Mouse (Mus musculus) midbrain, embryonic 10.5 days (tissue): ENCODE data around the gene Rps16. TPM values are rescaled to one million over a fixed set of nuclear protein-coding genes. Genes with fewer than 3 reads are reported as not detected.

Experiments
- DNase-seq: peaks from one replicate; pipeline ENCODE4 v3.0.0-alpha.2; 2017; ENCODE audit warnings: low spot score
- H3K27ac ChIP-seq: fragments of 300-500 bp; sonication (generic); replicated peaks from 2 replicates; pipeline ENCODE4 v1.5.1; 2016; ENCODE audit warnings: mild to moderate bottlenecking
- H3K27me3 ChIP-seq: fragments of 300-500 bp; sonication (generic); 2 replicates; pipeline ENCODE4 v1.6.1; 2016; ENCODE audit warnings: low read depth, mild to moderate bottlenecking; ENCODE audit not compliant: poor library complexity, severe bottlenecking
- H3K36me3 ChIP-seq: fragments of 300-500 bp; sonication (generic); 2 replicates; pipeline ENCODE4 v1.6.1; 2016; ENCODE audit warnings: mild to moderate bottlenecking, moderate library complexity
- H3K4me1 ChIP-seq: fragments of 300-500 bp; sonication (generic); 2 replicates; pipeline ENCODE4 v1.6.1; 2016
- H3K4me3 ChIP-seq: fragments of 300-500 bp; sonication (generic); 2 replicates; pipeline ENCODE4 v1.5.1; 2016; ENCODE audit warnings: mild to moderate bottlenecking, moderate library complexity
- H3K9me3 ChIP-seq: fragments of 300-500 bp; sonication (generic); replicated peaks from 2 replicates; pipeline ENCODE4 v1.6.1; 2016; ENCODE audit warnings: mild to moderate bottlenecking
- WGBS: fragments of 180-500 bp; shearing (Covaris S2); methylation state at CpG from one replicate; pipeline ENCODE4 v1.1.7; 2016; 5-methylcytosine and 5-hydroxymethylcytosine counted together
- polyA plus RNA-seq: library from polyadenylated mRNA; unstranded; fragments of >200 nt; fragmentation: Nextera tagmentation; extraction: Ambion mirVana; gene quantifications from 2 replicates; pipeline ENCODE4 v1.2.1, GENCODE M21; 2016

Rps16 gene
- polyA plus RNA-seq, 1 experiment from 2014 or later, result 912 TPM

DNA sequence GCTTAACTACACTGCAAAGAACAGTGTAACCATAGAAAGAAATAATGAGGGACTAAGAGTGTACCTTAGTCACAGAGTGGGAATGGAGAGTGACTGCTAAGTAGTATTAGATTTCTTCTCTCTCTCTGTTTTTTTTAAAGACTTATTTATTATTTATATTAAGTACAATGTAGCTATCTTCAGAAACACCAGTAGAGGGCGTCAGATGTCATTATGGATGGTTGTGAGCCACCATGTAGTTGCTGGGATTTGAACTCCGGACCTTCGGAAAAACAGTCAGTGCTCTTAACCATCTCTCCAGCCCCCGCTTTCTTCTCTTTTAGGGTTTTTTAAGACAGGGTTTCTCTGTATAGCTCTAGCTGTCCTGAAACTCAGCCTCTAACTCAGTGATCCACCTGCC lies 24.0 kb upstream of the Rps16 start:
- Histone ChIP-seq H3K36me3 (peaks cover 100% of the 10 kb centered on the region), H3K9me3 (no peaks in the 10 kb centered on the region), H3K4me3 (no peak overlapping the region), H3K27me3 (no peaks in the 10 kb centered on the region), H3K4me1 (no peaks in the 10 kb centered on the region), H3K27ac (no peak overlapping the region)
- 81% methylated on average over 4 of the region's 4 CpGs for WGBS
- no peak for DNase-seq

GRCm38 (mm10) chr7:28328260-28328659 lies 22.2 kb upstream of the Rps16 start:
- 98% methylated on average over 2 of the region's 2 CpGs for WGBS
- Histone ChIP-seq H3K27ac (no peak overlapping the region), H3K36me3 (peaks cover 99% of the 10 kb centered on the region), H3K9me3 (no peaks in the 10 kb centered on the region), H3K27me3 (no peaks in the 10 kb centered on the region), H3K4me1 (no peaks in the 10 kb centered on the region), H3K4me3 (no peak overlapping the region)
- DNase-seq, result no peak

- H3K4me1 ChIP-seq, result peaks cover 17% of the 10 kb centered on the region
- H3K36me3 ChIP-seq, result peaks cover 63% of the 10 kb centered on the region
- H3K27me3 ChIP-seq, result no peaks in the 10 kb centered on the region
- no peak overlapping the region for H3K27ac ChIP-seq
- no peak overlapping the region for H3K4me3 ChIP-seq
- 94% methylated on average over 4 of the region's 4 CpGs for WGBS
- H3K9me3 ChIP-seq, result no peaks in the 10 kb centered on the region
- DNase-seq, result no peak
These were observed 15.9 kb upstream of the Rps16 start for GRCm38 (mm10) chr7:28334534-28334933.

DNA sequence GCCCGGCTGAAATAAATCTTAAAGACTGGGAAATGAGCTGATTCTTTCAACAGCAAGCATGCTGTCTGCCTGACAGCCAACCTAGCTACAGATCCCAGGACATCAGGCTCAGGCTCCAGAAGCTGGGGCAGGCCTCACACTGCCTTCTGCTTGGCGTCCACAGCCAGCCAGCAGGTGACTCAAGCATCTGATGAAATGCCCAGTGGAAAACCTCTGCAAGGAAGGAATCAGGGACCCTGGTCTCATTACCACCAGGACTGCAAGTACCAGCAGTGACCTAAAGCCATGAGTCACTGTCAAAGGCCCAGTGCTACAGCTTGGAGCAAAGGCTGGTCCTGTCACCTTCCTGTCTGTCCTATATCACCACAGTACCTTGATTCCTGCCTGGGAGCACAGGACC lies 15.0 kb upstream of the Rps16 start:
- 87% methylated on average over 2 of the region's 2 CpGs for WGBS
- no peak for DNase-seq
- Histone ChIP-seq H3K36me3 (peaks cover 54% of the 10 kb centered on the region), H3K4me1 (peaks cover 17% of the 10 kb centered on the region), H3K4me3 (no peak overlapping the region), H3K27me3 (no peaks in the 10 kb centered on the region), H3K27ac (no peak overlapping the region), H3K9me3 (no peaks in the 10 kb centered on the region)

GRCm38 (mm10) chr7:28338108-28338998 lies 12.1 kb upstream of the Rps16 start, which contains the start of gene Supt5:
Supt5 (minus strand) TSS chr7:28338746.
- H3K27ac ChIP-seq, result peak within 1 kb of the TSS; percentile 94
- peak within 1 kb of the TSS; percentile 89 for H3K4me3 ChIP-seq

GRCm38 (mm10) chr7:28339213-28339917 lies 11.1 kb upstream of the Rps16 start:
- peaks cover 37% of the 10 kb centered on the region for H3K4me1 ChIP-seq
- no peaks in the 10 kb centered on the region for H3K27me3 ChIP-seq
- H3K27ac ChIP-seq, result peak overlapping the region; percentile 94
- 79% methylated on average over 19 of the region's 19 CpGs for WGBS
- peaks cover 19% of the 10 kb centered on the region for H3K36me3 ChIP-seq
- no peaks in the 10 kb centered on the region for H3K9me3 ChIP-seq
- peak overlapping the region; percentile 89 for H3K4me3 ChIP-seq
- peak; percentile 36 for DNase-seq

More at GRCm38 (mm10) chr7:28338108-28338998, 12.1 kb upstream of the Rps16 start, which contains the start of gene Supt5:
- Histone ChIP-seq H3K36me3 (peaks cover 25% of the 10 kb centered on the region), H3K4me1 (peaks cover 37% of the 10 kb centered on the region), H3K27me3 (no peaks in the 10 kb centered on the region), H3K9me3 (no peaks in the 10 kb centered on the region)
- under 1% methylated on average over 77 of the region's 77 CpGs for WGBS
- DNase-seq, result peak; percentile 97

DNA sequence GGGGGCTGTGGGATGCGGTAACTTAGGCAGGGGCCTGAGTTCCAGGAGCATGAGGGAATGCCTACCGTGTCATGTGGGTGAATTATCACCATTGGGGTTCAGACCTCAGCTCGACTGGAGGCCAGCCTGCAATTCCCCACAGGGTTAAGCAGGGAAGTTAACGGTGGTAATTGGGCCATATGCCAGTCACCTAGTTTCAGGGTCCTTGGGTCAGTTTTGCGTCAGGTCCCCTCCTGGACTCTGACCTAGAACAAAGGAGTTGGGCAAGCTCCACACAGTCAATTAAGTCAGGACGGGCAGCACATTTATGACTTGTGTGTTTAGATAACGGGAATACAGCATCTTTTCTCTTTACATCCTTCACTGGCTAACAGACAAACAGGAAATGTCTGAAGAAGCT lies 9.1 kb upstream of the Rps16 start:
- Histone ChIP-seq H3K9me3 (no peaks in the 10 kb centered on the region), H3K36me3 (no peaks in the 10 kb centered on the region; the same call in 1 of the 2 replicates), H3K4me3 (no peak overlapping the region), H3K4me1 (peaks cover 34% of the 10 kb centered on the region), H3K27ac (no peak overlapping the region), H3K27me3 (no peaks in the 10 kb centered on the region)
- DNase-seq, result no peak
- 61% methylated on average over 7 of the region's 7 CpGs for WGBS

- Histone ChIP-seq H3K4me3 (no peak overlapping the region), H3K27ac (no peak overlapping the region), H3K9me3 (no peaks in the 10 kb centered on the region), H3K4me1 (peaks cover 25% of the 10 kb centered on the region), H3K36me3 (no peaks in the 10 kb centered on the region), H3K27me3 (no peaks in the 10 kb centered on the region)
- peak; percentile 79 for DNase-seq
- 16% methylated on average over 4 of the region's 4 CpGs for WGBS
These were observed 5.8 kb upstream of the Rps16 start for GRCm38 (mm10) chr7:28344637-28345036.

DNA sequence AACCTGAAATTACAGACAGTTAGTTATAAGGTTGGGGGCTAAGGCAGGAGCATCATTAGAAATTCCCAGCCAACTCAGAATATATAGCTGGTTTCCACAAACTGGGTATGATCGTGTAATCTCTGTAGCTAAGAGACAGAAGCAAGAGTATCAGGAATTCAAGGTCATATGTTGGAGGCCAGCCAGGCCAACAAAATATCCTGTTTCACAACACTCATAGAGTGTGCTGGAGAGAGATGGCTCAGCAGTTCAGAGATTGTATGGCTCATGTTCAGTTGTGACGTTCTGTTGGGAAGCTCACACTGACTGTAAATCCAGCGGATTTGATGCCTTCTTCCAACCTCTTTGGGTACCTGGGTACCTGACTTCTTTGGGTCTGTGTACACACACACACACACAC lies 2.7 kb upstream of the Rps16 start:
- DNase-seq, result no peak
- H3K4me3 ChIP-seq, result no peak overlapping the region
- no peaks in the 10 kb centered on the region for H3K27me3 ChIP-seq
- no peaks in the 10 kb centered on the region for H3K9me3 ChIP-seq
- H3K4me1 ChIP-seq, result peaks cover 24% of the 10 kb centered on the region
- H3K27ac ChIP-seq, result no peak overlapping the region
- WGBS, result 81% methylated on average over 3 of the region's 3 CpGs
- H3K36me3 ChIP-seq, result peaks cover 13% of the 10 kb centered on the region

DNA sequence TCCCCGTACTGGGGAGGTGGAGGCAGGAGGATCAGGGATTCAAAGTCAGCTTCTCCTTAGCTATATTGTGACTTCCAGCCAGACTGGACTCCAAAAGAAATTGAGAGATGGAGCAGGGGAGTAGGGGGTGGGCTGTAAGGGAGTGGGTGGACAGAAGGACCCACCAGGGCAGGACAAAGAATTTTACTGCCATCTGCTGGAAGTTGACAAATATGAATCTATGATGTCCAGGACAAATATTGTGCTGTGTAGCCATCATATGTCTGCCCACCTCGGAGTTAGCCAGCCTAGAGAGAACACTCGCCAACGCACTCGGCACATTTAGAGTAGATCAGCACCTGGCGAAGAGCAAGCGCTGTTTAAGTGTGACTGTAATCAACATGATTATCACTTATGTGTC lies 1.9 kb upstream of the Rps16 start:
- peak; percentile 11 for DNase-seq
- Histone ChIP-seq H3K9me3 (no peaks in the 10 kb centered on the region), H3K36me3 (peaks cover 21% of the 10 kb centered on the region), H3K27me3 (no peaks in the 10 kb centered on the region), H3K4me3 (no peak overlapping the region), H3K4me1 (peaks cover 24% of the 10 kb centered on the region), H3K27ac (no peak overlapping the region)
- 83% methylated on average over 7 of the region's 7 CpGs for WGBS

DNA sequence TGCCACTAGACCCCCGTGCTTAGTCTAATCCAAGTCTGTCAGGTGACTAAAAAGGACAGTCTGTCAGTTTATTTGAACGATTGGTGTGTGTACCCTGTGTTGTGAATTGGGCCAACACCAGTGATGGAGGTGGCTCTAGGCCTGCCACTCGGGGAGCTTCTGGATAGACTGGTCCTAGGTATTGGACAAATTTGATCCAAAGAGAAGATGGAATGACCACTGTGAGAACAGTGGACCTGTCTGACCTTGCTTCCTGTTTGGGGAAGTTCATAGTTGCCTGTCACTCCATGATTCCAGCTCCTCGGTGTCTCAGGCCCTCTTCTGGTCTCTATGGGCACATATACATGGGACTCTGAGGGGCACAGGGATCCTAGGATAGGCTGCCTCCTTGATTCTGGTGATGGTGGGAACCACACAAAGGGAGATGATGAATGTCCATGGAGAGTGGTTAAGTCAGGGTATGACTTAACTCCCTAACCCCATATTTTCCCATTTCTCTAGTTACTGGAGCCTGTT lies 1.3 kb downstream of the Rps16 start:
- Histone ChIP-seq H3K4me3 (peak overlapping the region; percentile 87), H3K9me3 (no peaks in the 10 kb centered on the region), H3K36me3 (peaks cover 40% of the 10 kb centered on the region), H3K27ac (peak overlapping the region; percentile 95), H3K27me3 (no peaks in the 10 kb centered on the region), H3K4me1 (peaks cover 29% of the 10 kb centered on the region)
- 48% methylated on average over 4 of the region's 4 CpGs for WGBS
- peak; percentile 12 for DNase-seq

DNA sequence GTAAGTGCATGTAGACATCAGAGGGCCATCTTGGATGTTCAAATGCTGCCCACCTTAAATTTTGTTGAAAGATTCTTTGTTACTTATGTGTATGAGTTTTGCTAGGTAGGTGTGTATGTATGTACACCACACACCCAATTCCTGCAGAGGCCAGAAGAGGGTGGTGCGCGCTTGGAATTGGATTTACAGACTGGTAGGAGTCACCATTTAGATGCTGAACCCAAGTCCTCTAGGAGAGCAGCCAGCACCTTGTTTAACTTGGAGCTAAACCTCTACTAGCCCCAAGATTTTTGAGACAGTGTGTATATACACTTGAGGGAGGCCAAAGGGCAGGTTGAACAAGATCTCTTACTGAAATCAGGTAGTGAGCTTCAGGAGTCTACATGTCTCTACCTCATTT lies 2.8 kb downstream of the Rps16 start:
- Histone ChIP-seq H3K4me3 (no peak overlapping the region), H3K36me3 (peaks cover 40% of the 10 kb centered on the region), H3K4me1 (peaks cover 44% of the 10 kb centered on the region)

More for the DNA sequence above, 2.8 kb downstream of the Rps16 start:
- no peak for DNase-seq
- no peaks in the 10 kb centered on the region for H3K9me3 ChIP-seq
- 96% methylated on average over 2 of the region's 2 CpGs for WGBS
- H3K27me3 ChIP-seq, result no peaks in the 10 kb centered on the region
- H3K27ac ChIP-seq, result no peak overlapping the region
